Mouse (Mus musculus) pancreas, adult 10 weeks (tissue): ENCODE results near the gene Zcchc24. TPM values are rescaled to one million over a fixed set of nuclear protein-coding genes. Genes with fewer than 3 reads are reported as not detected.

Experiments used
- polyA plus RNA-seq: library from polyadenylated mRNA; stranded (reverse); fragments of 350-450 nt; fragmentation: Illumina TruSeq; extraction: RNeasy Lipid Tissue Mini Kit (QIAGEN cat#74804); gene quantifications from one replicate; pipeline ENCODE4 v1.2.3, GENCODE M21; 2015; ENCODE audit warnings: low read depth, low replicate concordance; ENCODE audit not compliant: insufficient read depth

The Zcchc24 gene
- polyA plus RNA-seq = 9.1 TPM

DNA sequence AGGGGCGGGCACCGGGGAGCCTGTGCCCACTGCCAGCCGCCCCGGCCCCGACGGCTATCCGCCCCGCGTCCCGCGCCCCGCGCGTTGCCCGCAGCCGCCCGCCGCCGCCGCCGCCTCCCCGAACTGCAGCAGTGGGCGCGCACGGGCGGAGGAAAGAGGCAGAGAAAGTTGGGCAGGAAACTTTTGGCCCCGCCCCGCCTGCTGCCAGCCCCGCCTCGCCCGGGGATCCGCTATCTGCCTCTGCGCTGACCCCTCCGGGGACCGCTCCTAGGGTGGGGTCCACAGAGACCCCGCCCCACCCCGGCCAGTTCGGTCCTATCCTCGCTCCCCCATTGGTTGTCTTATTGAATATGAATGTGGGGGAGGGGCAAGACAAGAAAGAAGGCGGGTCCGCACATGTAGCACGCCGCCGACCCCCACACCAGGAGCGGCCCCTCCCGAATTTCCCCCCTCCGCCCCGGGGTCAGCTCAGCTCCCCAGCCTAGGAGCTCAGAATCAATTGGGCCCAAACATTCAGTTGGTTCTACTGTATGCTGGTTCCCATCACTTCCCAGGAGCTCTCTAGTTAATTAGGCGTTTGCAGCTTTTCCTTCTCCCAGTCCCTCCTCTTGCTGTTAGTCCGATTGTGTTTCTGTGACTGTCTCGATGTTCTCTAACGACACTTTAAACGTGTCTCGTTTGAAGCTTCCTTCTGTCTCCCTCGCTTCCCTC, at the start of gene Zcchc24:
Gene Zcchc24 (minus strand): TSS at position 125 of the 711 bp plus-strand sequence.

DNA sequence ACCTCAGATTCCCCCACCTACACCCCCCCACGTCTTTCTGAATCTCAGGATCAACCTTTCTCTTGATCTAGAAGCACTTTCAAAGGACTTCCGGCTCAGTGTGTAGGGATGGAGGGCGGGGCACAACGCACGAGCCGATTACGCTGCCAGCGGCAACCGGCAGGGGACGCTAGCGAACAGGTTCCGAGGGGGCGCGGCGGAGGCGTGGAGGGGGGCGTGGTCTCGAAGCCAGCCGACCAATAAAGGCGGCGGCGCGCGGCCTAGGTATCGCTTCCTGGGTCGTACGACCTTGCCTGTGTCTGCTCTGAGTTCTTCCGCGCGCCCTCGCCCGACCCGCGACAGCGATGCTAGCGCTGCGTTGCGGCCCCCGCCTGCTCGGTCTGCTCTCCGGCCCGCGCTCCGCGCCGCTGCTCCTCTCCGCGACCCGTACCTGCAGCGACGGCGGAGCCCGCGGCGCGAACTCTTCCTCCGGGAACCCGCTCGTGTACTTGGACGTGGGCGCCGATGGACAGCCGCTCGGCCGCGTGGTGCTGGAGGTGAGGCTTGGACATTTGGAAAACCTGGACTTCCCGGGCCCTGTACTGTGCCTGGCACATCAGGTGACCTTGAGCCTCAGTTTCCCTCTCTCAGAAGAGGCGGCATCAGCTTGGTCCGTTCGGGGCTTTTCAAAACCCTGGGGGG, 74.8 kb downstream of the Zcchc24 start, which contains the start of gene Ppif:
Gene Ppif (plus strand): TSS at position 267 of the 681 bp plus-strand sequence.

Other genes starting within 250 kb of the Zcchc24 start
- gene Ppif, start 74.9 kb downstream of the Zcchc24 start, polyA plus RNA-seq = 10.2 TPM
- 14.4 TPM for gene Anxa11, start 73.1 kb upstream of the Zcchc24 start, polyA plus RNA-seq
- 22.3 TPM for gene Plac9a, start 134.1 kb upstream of the Zcchc24 start, polyA plus RNA-seq
- gene Tmem254a, start 158.6 kb upstream of the Zcchc24 start, polyA plus RNA-seq = 4.4 TPM
- not detected for gene Cphx1, start 169.3 kb upstream of the Zcchc24 start, polyA plus RNA-seq
- 0.48 TPM for gene Duxbl1, start 209.5 kb upstream of the Zcchc24 start, polyA plus RNA-seq